ENCODE assay signal across 28 mouse cellular contexts in genomic region chr11:60903661-60904061, GRCm38 (mm10). TPM values are rescaled to one million over a fixed set of nuclear protein-coding genes. Genes with fewer than 3 reads are reported as not detected.
DNase-seq lines count a peak whose midpoint lies in the region; TF ChIP-seq lines count a peak whose summit lies in the region.
"Had no signal": no experiment of that assay in that cellular context is flagged by ENCODE, and none has a peak within 500 bp of the region (broad histone marks: within the 10 kb centered on the region; RNA-seq: fewer than 3 reads in every experiment).

No protein-coding gene starts in this region.

- H3K4me1 ChIP-seq in testis, adult 2 months (ENCODE audit: control insufficient read depth, insufficient read depth, low read length): peaks cover 9% of the 10 kb centered on the region
- H3K4me1 ChIP-seq: forebrain, embryonic 10.5 days; forebrain, embryonic 15.5 days; hindbrain, embryonic 10.5 days; hindbrain, embryonic 15.5 days; lung, embryonic 15.5 days; midbrain, embryonic 10.5 days; midbrain, embryonic 15.5 days; neural tube, embryonic 15.5 days; stomach, embryonic 15.5 days had no signal

- peaks cover 5% of the 10 kb centered on the region for H3K36me3 ChIP-seq in testis, adult 2 months (ENCODE audit: control insufficient read depth, insufficient read depth, low read length)

- H3K4me3 ChIP-seq in testis, adult 2 months (ENCODE audit: control insufficient read depth, low read depth, low read length): no peak overlapping the region
- H3K4me3 ChIP-seq: embryonic facial prominence, embryonic 13.5 days; forebrain, embryonic 10.5 days; forebrain, embryonic 15.5 days; heart, embryonic 13.5 days; hindbrain, embryonic 10.5 days; hindbrain, embryonic 15.5 days; limb, embryonic 13.5 days; lung, embryonic 15.5 days; midbrain, embryonic 10.5 days; midbrain, embryonic 15.5 days; neural tube, embryonic 15.5 days; stomach, embryonic 15.5 days had no signal

- no peak overlapping the region for H3K27ac ChIP-seq in testis, adult 2 months (ENCODE audit: control insufficient read depth, insufficient read depth, low read depth, low read length)
- H3K27ac ChIP-seq: embryonic facial prominence, embryonic 13.5 days; forebrain, embryonic 10.5 days; forebrain, embryonic 15.5 days; heart, embryonic 13.5 days; hindbrain, embryonic 10.5 days; hindbrain, embryonic 15.5 days; kidney, postnatal 0 days; limb, embryonic 13.5 days; lung, embryonic 15.5 days; midbrain, embryonic 10.5 days; midbrain, embryonic 15.5 days; neural tube, embryonic 15.5 days; stomach, embryonic 15.5 days had no signal

- TF ChIP-seq CTCF in testis, adult 2 months (IDR thresholded peaks at IDR 0.05; ENCODE audit: control insufficient read depth, insufficient read depth, insufficient replicate concordance, low read depth, low read length): no peak

- H3K27me3 ChIP-seq in testis, adult 2 months (ENCODE audit: control insufficient read depth, insufficient read depth, low read length): no peaks in the 10 kb centered on the region
- H3K27me3 ChIP-seq: CH12.LX; embryonic facial prominence, embryonic 13.5 days; forebrain, embryonic 15.5 days; heart, embryonic 13.5 days; hindbrain, embryonic 15.5 days; lung, embryonic 15.5 days; midbrain, embryonic 15.5 days; neural tube, embryonic 15.5 days; stomach, embryonic 15.5 days had no signal

- DNase-seq in adrenal gland, postnatal 10 days: peak; percentile 60
- no peak for DNase-seq in adrenal gland, postnatal 36 days
- peak; percentile 48 to 69 for DNase-seq in cerebellum, postnatal 25 days
- no peak for DNase-seq in cerebellum, adult 9-11 months
- peak; percentile 47 for DNase-seq in kidney, adult 18-20 months
- DNase-seq in kidney, postnatal 14 days: no peak
- DNase-seq in testis, postnatal 10 days (ENCODE audit: low spot score): no peak
- DNase-seq: adrenal gland, adult 8-10 months; heart, postnatal 14 days; retina, postnatal 1 day; right cerebral cortex, postnatal 14 days; thymus, adult 18-20 months; thymus, postnatal 36 days had no signal

- 0 out of 2 replicates have a peak, but pooled peaks have one; percentile 7 for TF ChIP-seq POLR2A in testis, adult 2 months (IDR thresholded peaks at IDR 0.05; ENCODE audit: control insufficient read depth, low read depth, low read length)

RNA-seq across cellular contexts. Expression of gene Natd1, which starts 10.9 kb away (rescaled TPM):
- total RNA-seq in adrenal gland, postnatal 10 days (2021): 10 to 100 TPM; 21.4 to 28.0 TPM
- total RNA-seq in adrenal gland, postnatal 36 days (2021): 10 to 100 TPM; 19.5 to 26.3 TPM
- 34.6 and 39.6 TPM in 2 replicates for polyA plus RNA-seq in testis, adult 2 months (2012; rRNA removed)

RNA-seq across cellular contexts. Expression of gene Tmem11, which starts 24.6 kb away (rescaled TPM):
- total RNA-seq in adrenal gland, postnatal 10 days (2021): 10 to 100 TPM; 51.9 to 54.1 TPM
- total RNA-seq in adrenal gland, postnatal 36 days (2021): 10 to 100 TPM; 41.3 to 46.3 TPM
- polyA plus RNA-seq in testis, adult 2 months (2012; rRNA removed): 15.6 TPM in 2 replicates

RNA-seq across cellular contexts. Expression of gene Map2k3, which starts 28.2 kb away (rescaled TPM):
- total RNA-seq in adrenal gland, postnatal 10 days (2021): 10 to 100 TPM; 64.6 to 81.5 TPM
- total RNA-seq in adrenal gland, postnatal 36 days (2021): 100 to 1,000 TPM in 1 of 2 experiments, 10 to 100 TPM in 1; 86.9 to 151 TPM
- 36.6 and 36.8 TPM in 2 replicates for polyA plus RNA-seq in testis, adult 2 months (2012; rRNA removed)

Comparison
In these comparisons a context has a peak if more than half of its experiments do, and no peak if none do; other contexts are left out.
1. DNase-seq: peak in adrenal gland, postnatal 10 days (single experiment), cerebellum, postnatal 25 days (2 of 2) and kidney, adult 18-20 months (single experiment); none in adrenal gland, postnatal 36 days (0 of 2), cerebellum, adult 9-11 months (single experiment), kidney, postnatal 14 days (single experiment) and testis, postnatal 10 days (single experiment).